Mouse (Mus musculus): ENCODE measurements around the gene Sned1. TPM values are rescaled to one million over a fixed set of nuclear protein-coding genes. Genes with fewer than 3 reads are reported as not detected.
"Not testable (repeated sequence)": the region's sequence is repeated elsewhere in the genome, so short reads cannot be mapped to it uniquely, and the experiment has no call there.

Gene Sned1
- polyA plus RNA-seq, 1 experiment, result 35.2 TPM

DNA sequence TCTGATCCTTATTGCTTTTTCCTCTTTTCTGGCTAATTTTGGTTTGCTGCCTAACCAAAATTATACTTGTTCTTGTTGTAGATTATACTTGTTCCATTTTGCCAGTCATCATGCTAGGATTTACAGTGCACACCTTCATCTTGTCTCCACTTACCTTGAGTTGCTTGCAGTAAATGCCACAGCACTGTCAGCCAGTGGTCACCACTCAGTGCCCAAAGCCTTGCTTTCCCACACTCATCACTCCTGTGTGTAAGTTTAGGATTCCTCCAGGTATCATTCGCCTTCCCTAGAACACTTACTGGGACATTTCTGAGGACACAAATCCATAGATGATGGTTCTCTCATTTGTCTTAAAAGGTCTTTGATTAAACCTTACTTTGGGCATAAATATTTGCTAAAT is 56.0 kb downstream of the Sned1 start:
- H3K27ac ChIP-seq (ENCODE audit: insufficient read depth, low read length), result no peak overlapping the region
- no peaks in the 10 kb centered on the region for H3K4me1 ChIP-seq (ENCODE audit: control insufficient read depth, insufficient read depth, low read length)
- no peak overlapping the region for H3K4me3 ChIP-seq (ENCODE audit: insufficient read depth, low read length)
- TF ChIP-seq POLR2A (IDR thresholded peaks at IDR 0.05; ENCODE audit: low read depth, low read length), result no peak
- no peak for TF ChIP-seq CTCF (IDR thresholded peaks at IDR 0.05; ENCODE audit: borderline replicate concordance, insufficient read depth, low read length)

DNA sequence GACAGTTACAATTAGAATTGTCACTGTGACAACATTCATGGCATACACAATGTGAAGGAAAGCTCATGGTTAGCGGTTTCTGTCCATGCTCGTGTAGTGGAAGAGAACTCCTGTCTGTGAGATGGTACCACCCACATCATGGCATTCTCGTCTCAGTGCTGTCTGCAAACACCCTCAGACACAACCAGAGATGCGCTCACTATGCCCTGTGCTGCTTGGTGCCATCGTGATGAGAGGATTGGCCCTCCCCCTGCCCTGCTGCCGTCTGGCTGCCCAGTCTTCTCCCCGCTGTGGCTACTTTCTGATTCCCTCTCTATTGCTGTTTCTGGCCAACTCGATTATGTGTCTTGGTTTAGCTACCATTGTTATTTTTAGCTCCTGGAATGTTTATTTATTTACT is 56.4 kb downstream of the Sned1 start:
- Histone ChIP-seq H3K4me3 (ENCODE audit: insufficient read depth, low read length) (no peak overlapping the region), H3K27ac (ENCODE audit: insufficient read depth, low read length) (no peak overlapping the region), H3K4me1 (ENCODE audit: control insufficient read depth, insufficient read depth, low read length) (no peaks in the 10 kb centered on the region)
- no peak for TF ChIP-seq POLR2A (IDR thresholded peaks at IDR 0.05; ENCODE audit: low read depth, low read length)
- no peak for TF ChIP-seq CTCF (IDR thresholded peaks at IDR 0.05; ENCODE audit: borderline replicate concordance, insufficient read depth, low read length)

DNA sequence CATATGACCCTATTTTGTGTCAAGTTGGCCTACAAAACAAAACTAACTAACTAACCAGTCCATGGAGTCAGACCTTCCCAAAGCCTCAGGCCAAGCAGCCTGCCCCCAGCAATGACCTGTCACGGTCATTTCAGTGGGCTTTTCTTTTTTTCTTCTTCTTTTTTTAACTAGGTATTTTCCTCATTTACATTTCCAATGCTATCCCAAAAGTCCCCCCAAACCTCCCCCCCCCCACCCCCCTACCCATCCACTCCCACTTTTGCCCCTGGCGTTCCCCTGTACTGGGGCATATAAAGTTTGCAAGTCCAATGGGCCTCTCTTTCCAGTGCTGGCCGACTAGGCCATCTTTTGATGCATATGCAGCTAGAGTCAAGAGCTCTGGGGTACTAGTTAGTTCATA is 58.9 kb downstream of the Sned1 start:
- not testable (repeated sequence) for H3K4me1 ChIP-seq (ENCODE audit: control insufficient read depth, insufficient read depth, low read length); H3K4me3 ChIP-seq (ENCODE audit: insufficient read depth, low read length); H3K27ac ChIP-seq (ENCODE audit: insufficient read depth, low read length)

DNA sequence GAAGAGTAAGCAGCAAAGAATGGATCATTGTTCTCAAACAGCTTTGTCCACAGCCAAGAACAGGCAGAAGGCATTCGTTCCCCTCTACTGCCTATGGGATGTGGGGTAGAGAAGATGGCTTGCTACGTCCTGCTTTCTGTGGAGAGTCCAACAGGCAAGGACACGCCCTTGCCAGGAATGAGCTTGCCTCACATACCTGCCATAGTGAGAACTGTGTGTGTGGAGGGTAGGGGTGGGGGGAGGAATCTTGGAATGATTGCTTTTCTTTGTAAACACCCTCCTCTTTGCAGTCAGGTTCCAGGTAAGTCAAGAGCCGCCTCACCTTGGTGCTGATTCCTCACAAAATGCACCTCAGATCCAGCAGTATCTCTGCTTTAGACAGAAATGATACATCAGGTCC is 64.2 kb downstream of the Sned1 start:
- Histone ChIP-seq H3K4me1 (ENCODE audit: control insufficient read depth, insufficient read depth, low read length) (peaks cover 4% of the 10 kb centered on the region), H3K4me3 (ENCODE audit: insufficient read depth, low read length) (no peak overlapping the region), H3K27ac (ENCODE audit: insufficient read depth, low read length) (no peak overlapping the region)
- TF ChIP-seq POLR2A (IDR thresholded peaks at IDR 0.05; ENCODE audit: low read depth, low read length), result no peak
- TF ChIP-seq CTCF (IDR thresholded peaks at IDR 0.05; ENCODE audit: borderline replicate concordance, insufficient read depth, low read length), result no peak

DNA sequence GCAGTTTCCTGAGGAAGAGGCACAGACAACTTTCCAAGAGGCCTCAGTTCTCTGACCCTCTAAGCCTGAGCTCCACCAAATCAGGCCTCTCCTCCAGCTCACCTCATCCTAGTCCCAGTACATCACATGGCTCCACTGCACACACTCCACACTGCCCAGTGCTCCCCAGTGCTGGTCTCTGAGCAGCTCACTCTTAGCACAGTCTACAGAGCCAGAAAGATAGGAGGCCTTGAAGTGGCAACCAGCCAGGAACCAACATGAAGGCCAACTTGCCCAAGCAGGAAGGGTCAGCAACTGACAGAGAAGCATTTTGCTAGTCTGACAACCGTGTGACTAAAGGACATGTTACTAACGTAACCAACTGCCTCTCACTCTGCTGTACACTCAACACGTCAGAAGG is 64.9 kb downstream of the Sned1 start:
- no peak overlapping the region for H3K27ac ChIP-seq (ENCODE audit: insufficient read depth, low read length)
- H3K4me1 ChIP-seq (ENCODE audit: control insufficient read depth, insufficient read depth, low read length), result peaks cover 6% of the 10 kb centered on the region
- TF ChIP-seq POLR2A (IDR thresholded peaks at IDR 0.05; ENCODE audit: low read depth, low read length) (no peak), CTCF (IDR thresholded peaks at IDR 0.05; ENCODE audit: borderline replicate concordance, insufficient read depth, low read length) (no peak)
- H3K4me3 ChIP-seq (ENCODE audit: insufficient read depth, low read length), result no peak overlapping the region

DNA sequence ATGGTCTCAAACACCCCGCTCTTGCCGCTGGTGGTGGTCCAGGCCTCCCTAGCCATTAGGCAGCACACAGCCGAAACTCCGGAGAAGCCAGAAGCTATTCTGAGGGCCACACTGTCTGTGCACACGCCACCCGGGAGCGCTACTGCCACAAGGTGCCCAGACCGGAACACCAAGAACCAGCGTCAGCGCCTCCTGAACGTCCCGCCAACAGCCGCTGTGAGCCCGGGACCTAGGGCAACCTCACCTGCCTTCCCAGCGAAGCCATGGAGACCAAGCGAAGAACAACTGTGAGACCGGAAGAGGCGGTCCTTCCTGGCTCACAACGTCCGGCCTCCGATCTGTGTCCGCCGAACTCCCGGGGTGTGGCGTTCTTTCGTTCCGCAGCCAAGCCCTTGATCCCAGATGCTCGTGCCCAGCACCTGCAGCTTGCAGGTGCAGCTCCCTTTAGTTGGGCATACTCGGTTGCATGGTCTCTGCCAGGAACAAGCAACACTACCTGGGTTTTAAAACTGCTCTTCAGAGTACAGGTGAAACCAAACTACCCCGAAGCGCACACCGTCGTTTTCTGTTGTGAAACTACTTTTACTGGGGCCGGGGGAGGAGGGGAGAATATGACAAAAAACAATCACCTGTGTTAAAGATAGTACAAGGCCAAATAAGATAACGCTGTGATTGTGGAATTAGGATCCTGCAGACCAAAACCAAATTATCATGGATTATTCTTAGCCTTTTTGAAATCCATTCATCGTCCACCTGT is 70.1 kb downstream of the Sned1 start, which contains the start of gene Mterf4:
Gene Mterf4, minus strand, starts transcription at position 335 of the 757 bp plus-strand sequence.
- peak; percentile 88 for TF ChIP-seq POLR2A (IDR thresholded peaks at IDR 0.05; ENCODE audit: low read depth, low read length)
- TF ChIP-seq CTCF (IDR thresholded peaks at IDR 0.05; ENCODE audit: borderline replicate concordance, insufficient read depth, low read length), result no peak
- H3K4me3 ChIP-seq (ENCODE audit: insufficient read depth, low read length), result peak within 1 kb of the TSS; percentile 75
- H3K27ac ChIP-seq (ENCODE audit: insufficient read depth, low read length), result no peak within 1 kb of the TSS
- H3K4me1 ChIP-seq (ENCODE audit: control insufficient read depth, insufficient read depth, low read length), result peaks cover 2% of the 10 kb centered on the region; the same call in 1 of the 2 replicates

DNA sequence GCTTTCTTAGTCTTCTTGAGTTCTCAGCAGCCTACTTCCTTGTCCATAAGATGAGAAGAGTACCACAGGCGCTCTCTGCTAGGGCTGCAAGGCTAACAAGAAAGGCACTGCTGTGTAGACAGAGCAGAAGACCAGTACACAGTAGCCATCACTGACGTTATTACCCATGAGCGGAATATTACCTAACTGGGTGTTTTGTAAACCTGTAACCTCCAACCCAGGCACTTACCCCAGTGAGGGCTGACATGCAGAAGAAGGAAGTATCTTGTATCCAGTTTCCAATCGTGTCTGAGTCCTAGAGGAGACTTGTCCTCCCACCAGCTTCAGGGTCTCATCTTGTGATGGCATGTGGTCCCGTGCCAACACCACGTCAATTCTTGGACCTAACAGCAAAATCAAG is 88.3 kb downstream of the Sned1 start:
- H3K4me1 ChIP-seq (ENCODE audit: control insufficient read depth, insufficient read depth, low read length), result peaks cover 3% of the 10 kb centered on the region; the same call in 1 of the 2 replicates
- TF ChIP-seq POLR2A (IDR thresholded peaks at IDR 0.05; ENCODE audit: low read depth, low read length) (no peak), CTCF (IDR thresholded peaks at IDR 0.05; ENCODE audit: borderline replicate concordance, insufficient read depth, low read length) (no peak)
- no peak overlapping the region for H3K27ac ChIP-seq (ENCODE audit: insufficient read depth, low read length)
- H3K4me3 ChIP-seq (ENCODE audit: insufficient read depth, low read length), result no peak overlapping the region

DNA sequence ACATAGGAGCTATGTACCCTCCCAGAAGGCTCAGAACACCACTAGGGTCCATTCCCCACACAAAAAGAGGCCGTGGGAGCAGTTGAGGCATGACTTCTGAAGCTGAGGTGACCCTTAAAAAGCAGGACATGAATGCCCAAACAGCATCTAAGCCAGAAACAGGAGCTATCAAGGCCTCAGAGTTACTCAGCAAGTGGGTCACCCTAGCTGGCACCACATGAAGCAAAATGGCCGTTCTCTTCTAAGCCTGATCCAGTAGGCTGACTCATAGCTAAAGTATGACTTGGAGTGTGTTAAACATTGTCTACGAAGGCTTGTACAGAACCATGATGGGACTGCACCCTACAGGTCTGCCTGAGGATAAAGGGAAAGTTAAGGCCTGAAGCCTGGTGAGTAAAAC is 90.8 kb downstream of the Sned1 start:
- Histone ChIP-seq H3K4me3 (ENCODE audit: insufficient read depth, low read length) (no peak overlapping the region), H3K4me1 (ENCODE audit: control insufficient read depth, insufficient read depth, low read length) (peaks cover 3% of the 10 kb centered on the region; the same call in 1 of the 2 replicates), H3K27ac (ENCODE audit: insufficient read depth, low read length) (no peak overlapping the region)
- no peak for TF ChIP-seq CTCF (IDR thresholded peaks at IDR 0.05; ENCODE audit: borderline replicate concordance, insufficient read depth, low read length)
- TF ChIP-seq POLR2A (IDR thresholded peaks at IDR 0.05; ENCODE audit: low read depth, low read length), result no peak

DNA sequence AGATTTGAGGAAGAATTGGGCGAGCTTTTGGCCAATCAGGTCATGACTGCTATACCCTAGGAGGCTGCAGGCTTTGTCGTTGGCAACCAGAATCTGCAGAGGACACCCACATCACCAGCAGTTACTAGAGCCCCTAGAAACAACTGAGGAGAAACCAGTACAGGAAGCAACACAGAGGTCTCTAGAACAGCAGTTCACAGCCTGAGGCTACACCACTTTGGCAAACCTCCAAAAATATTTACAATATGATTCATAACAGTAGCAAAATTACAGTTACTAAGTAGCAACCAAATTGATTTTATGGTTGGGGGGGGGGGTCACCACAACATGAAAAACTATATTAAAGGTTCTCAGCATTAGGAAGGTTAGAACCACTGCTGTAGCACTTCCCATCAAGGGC is 99.0 kb downstream of the Sned1 start:
- Histone ChIP-seq H3K4me3 (ENCODE audit: insufficient read depth, low read length) (no peak overlapping the region), H3K27ac (ENCODE audit: insufficient read depth, low read length) (no peak overlapping the region), H3K4me1 (ENCODE audit: control insufficient read depth, insufficient read depth, low read length) (peaks cover 9% of the 10 kb centered on the region)
- TF ChIP-seq POLR2A (IDR thresholded peaks at IDR 0.05; ENCODE audit: low read depth, low read length), result no peak
- no peak for TF ChIP-seq CTCF (IDR thresholded peaks at IDR 0.05; ENCODE audit: borderline replicate concordance, insufficient read depth, low read length)

DNA sequence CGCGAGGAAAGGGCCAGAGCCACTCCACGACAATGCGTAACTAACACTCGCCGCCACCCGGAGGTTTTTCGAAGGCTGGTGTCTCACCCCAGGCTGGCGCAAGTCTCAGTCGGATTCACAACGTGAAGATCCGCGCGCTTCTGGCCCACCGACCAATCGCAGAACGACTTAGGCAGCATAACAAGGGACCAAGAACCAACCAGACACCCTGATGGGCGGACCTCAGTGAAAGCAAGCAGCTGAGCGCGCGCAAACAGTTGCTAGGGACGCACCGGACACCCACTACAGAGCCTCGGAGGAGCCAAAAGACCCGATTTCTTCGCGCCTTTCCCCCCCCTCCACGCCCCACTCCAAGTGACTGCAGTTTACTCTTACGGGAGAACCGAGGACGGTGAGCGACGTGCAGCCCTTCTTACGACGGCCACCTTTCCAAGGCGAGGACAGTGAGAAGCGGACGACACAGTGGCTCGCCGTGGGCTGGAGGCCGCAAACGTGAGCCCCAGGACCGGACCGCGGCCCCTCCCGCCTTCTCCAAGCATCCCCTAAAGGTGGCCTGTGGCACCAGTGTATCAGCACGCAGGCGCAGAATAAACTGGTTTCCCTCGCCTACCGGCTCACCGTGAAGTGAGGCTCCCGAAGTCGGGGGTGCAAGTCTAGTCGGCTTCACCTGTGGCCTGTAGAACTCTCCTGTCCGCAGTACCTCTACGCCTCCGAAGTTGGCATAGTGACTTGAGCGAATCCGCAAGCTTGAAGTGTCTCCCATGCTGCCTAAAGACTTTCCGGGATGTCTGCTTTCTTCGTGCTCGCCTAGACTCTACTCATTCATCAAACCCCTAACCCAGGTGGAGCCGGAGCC is 107.2 kb downstream of the Sned1 start, which contains the start of the genes Ppp1r7 and Pask:
Gene Ppp1r7, plus strand, starts transcription at position 207 of the 856 bp plus-strand sequence.
Gene Pask, minus strand, starts transcription at position 835 of the 856 bp plus-strand sequence.
- Histone ChIP-seq H3K4me1 (ENCODE audit: control insufficient read depth, insufficient read depth, low read length) (peaks cover 3% of the 10 kb centered on the region; the same call in 1 of the 2 replicates), H3K27ac (ENCODE audit: insufficient read depth, low read length) (no peak within 1 kb of the TSS), H3K4me3 (ENCODE audit: insufficient read depth, low read length) (peak within 1 kb of the TSS; percentile 93)
- TF ChIP-seq CTCF (IDR thresholded peaks at IDR 0.05; ENCODE audit: borderline replicate concordance, insufficient read depth, low read length) (no peak), POLR2A (IDR thresholded peaks at IDR 0.05; ENCODE audit: low read depth, low read length) (peak; percentile 24; the same call in 1 of the 2 replicates)
